Mouse (Mus musculus) B cell, adult (primary cell): ENCODE data around the gene Gm14569. TPM values are rescaled to one million over a fixed set of nuclear protein-coding genes. Genes with fewer than 3 reads are reported as not detected.

ENCODE experiments used
- total RNA-seq: library from RNA; stranded (reverse); gene quantifications from 4 replicates; pipeline ENCODE4 v1.2.4, GENCODE M21; 2023; ENCODE audit not compliant: inconsistent age

The Gm14569 gene
- total RNA-seq: not detected in 4 replicates

GRCm38 (mm10) chrX:36491730-36492129, at the start of gene Gm14569:
Gm14569 (minus strand) TSS chrX:36491830.

GRCm38 (mm10) chrX:36400980-36401379, 90.7 kb downstream of the Gm14569 start, which contains the start of gene Gm6268:
Gm6268 (plus strand) TSS chrX:36401280.

Other genes starting within 250 kb of the Gm14569 start
- gene Lonrf3, start 163.5 kb downstream of the Gm14569 start, total RNA-seq: 0.18 to 0.77 TPM (median 0.44 TPM) in 4 replicates
- not detected in 4 replicates for gene Gm6268, start 90.5 kb downstream of the Gm14569 start, total RNA-seq
- 25.0 to 30.4 TPM (median 29.0 TPM) in 4 replicates for gene Pgrmc1, start 106.4 kb upstream of the Gm14569 start, total RNA-seq
- gene Akap17b, start 153.6 kb upstream of the Gm14569 start, total RNA-seq: 3.1 to 4.1 TPM (median 3.9 TPM) in 4 replicates